Mouse (Mus musculus) small intestine, adult 2 months (tissue): Measurements from ENCODE around the gene Stpg3. TPM values are rescaled to one million over a fixed set of nuclear protein-coding genes. Genes with fewer than 3 reads are reported as not detected.
A peak's percentile ranks its signal among the peaks of the same experiment; 100 is the strongest.

Experiments
- H3K27ac ChIP-seq: fragments of 200-500 bp; 2 replicates; pipeline ENCODE4 v1.5.1; 2012; ENCODE audit warnings: low read depth, low read length, control low read depth, inconsistent platforms; ENCODE audit not compliant: insufficient read depth
- H3K27me3 ChIP-seq: fragments of 200-500 bp; 2 replicates; pipeline ENCODE4 v1.6.1; 2012; ENCODE audit warnings: mild to moderate bottlenecking, moderate library complexity, low read length, inconsistent platforms; ENCODE audit not compliant: control insufficient read depth, insufficient read depth
- H3K36me3 ChIP-seq: fragments of 200-500 bp; 2 replicates; pipeline ENCODE4 v1.6.1; 2012; ENCODE audit warnings: mild to moderate bottlenecking, low read length, control low read depth, inconsistent platforms; ENCODE audit not compliant: control insufficient read depth, insufficient read depth
- H3K4me1 ChIP-seq: fragments of 200-500 bp; 2 replicates; pipeline ENCODE4 v1.6.1; 2012; ENCODE audit warnings: low read length, inconsistent platforms, mixed read lengths; ENCODE audit not compliant: control insufficient read depth, insufficient read depth, insufficient read length
- H3K4me3 ChIP-seq: fragments of 200-500 bp; 2 replicates; pipeline ENCODE4 v1.5.1; 2012; ENCODE audit warnings: low read depth, mild to moderate bottlenecking, control low read depth, inconsistent platforms, low read length, moderate library complexity
- CTCF ChIP-seq: fragments of 200-500 bp; IDR thresholded peaks from 2 replicates; pipeline ENCODE4 v1.5.1; 2012; ENCODE audit warnings: low read depth, mild to moderate bottlenecking, control low read depth, inconsistent platforms, low read length, moderate library complexity, mixed read lengths; ENCODE audit not compliant: insufficient replicate concordance, insufficient read length; ENCODE audit errors: extremely low read depth
- POLR2A ChIP-seq: fragments of 200-500 bp; IDR thresholded peaks from 2 replicates; pipeline ENCODE4 v1.6.1; 2012; ENCODE audit warnings: low read depth, mild to moderate bottlenecking, control low read depth, inconsistent platforms, low read length, moderate library complexity
- WGBS: fragments of 180-500 bp; shearing (Covaris S2); methylation state at CpG from one replicate; pipeline ENCODE4 v1.1.7; 2018; 5-methylcytosine and 5-hydroxymethylcytosine counted together
- polyA plus RNA-seq: library from polyadenylated mRNA; depleted of rRNA; stranded (reverse); fragments of >200 nt; gene quantifications from 2 replicates; pipeline ENCODE4 v1.2.3, GENCODE M21; 2012

The Stpg3 gene
- polyA plus RNA-seq, 1 experiment, result not detected

- 0% methylated on average over 6 of the region's 6 CpGs for WGBS
- Histone ChIP-seq H3K27me3 (no peaks in the 10 kb centered on the region), H3K27ac (peak overlapping the region; percentile 97), H3K4me3 (peak overlapping the region; percentile 6), H3K36me3 (peaks cover 6% of the 10 kb centered on the region; the same call in 1 of the 2 replicates), H3K4me1 (peaks cover 34% of the 10 kb centered on the region)
- TF ChIP-seq POLR2A (no peak), CTCF (peak; percentile 91; the same call in 1 of the 2 replicates)
These were observed 21.1 kb downstream of the Stpg3 start for GRCm38 (mm10) chr2:25193330-25193770.

DNA sequence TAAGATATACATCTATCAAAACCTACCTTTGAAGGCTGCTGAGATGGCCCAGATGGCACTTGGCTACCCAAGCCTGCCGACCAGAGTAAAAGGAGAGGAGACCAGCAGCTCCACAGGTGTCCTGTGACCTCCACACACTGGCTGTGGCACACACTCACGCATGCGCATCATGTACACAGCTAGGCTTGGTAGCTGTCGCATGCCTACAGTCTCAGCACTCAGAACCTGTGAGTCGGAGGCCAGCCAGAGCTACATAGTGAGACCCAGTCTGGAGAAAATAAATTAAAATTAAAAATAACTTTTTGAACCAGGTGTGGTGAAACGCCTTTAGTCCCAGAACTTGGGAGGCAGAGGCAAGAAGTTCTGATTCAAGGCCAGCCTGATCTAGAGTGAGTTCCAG lies 26.6 kb downstream of the Stpg3 start:
- no peak for TF ChIP-seq CTCF
- TF ChIP-seq POLR2A, result no peak
- H3K27me3 ChIP-seq, result no peaks in the 10 kb centered on the region
- no peak overlapping the region for H3K4me3 ChIP-seq
- H3K36me3 ChIP-seq, result no peaks in the 10 kb centered on the region
- WGBS, result 88% methylated on average over 6 of the region's 6 CpGs
- H3K27ac ChIP-seq, result no peak overlapping the region
- H3K4me1 ChIP-seq, result peaks cover 13% of the 10 kb centered on the region

- Histone ChIP-seq H3K36me3 (no peaks in the 10 kb centered on the region), H3K4me1 (peaks cover 13% of the 10 kb centered on the region), H3K4me3 (peak overlapping the region; percentile 62; the same call in 1 of the 2 replicates), H3K27me3 (no peaks in the 10 kb centered on the region), H3K27ac (no peak overlapping the region)
- TF ChIP-seq CTCF, result no peak
- TF ChIP-seq POLR2A, result no peak
- 47% methylated on average over 5 of the region's 5 CpGs for WGBS
These were observed 27.9 kb downstream of the Stpg3 start for GRCm38 (mm10) chr2:25186575-25186930.

DNA sequence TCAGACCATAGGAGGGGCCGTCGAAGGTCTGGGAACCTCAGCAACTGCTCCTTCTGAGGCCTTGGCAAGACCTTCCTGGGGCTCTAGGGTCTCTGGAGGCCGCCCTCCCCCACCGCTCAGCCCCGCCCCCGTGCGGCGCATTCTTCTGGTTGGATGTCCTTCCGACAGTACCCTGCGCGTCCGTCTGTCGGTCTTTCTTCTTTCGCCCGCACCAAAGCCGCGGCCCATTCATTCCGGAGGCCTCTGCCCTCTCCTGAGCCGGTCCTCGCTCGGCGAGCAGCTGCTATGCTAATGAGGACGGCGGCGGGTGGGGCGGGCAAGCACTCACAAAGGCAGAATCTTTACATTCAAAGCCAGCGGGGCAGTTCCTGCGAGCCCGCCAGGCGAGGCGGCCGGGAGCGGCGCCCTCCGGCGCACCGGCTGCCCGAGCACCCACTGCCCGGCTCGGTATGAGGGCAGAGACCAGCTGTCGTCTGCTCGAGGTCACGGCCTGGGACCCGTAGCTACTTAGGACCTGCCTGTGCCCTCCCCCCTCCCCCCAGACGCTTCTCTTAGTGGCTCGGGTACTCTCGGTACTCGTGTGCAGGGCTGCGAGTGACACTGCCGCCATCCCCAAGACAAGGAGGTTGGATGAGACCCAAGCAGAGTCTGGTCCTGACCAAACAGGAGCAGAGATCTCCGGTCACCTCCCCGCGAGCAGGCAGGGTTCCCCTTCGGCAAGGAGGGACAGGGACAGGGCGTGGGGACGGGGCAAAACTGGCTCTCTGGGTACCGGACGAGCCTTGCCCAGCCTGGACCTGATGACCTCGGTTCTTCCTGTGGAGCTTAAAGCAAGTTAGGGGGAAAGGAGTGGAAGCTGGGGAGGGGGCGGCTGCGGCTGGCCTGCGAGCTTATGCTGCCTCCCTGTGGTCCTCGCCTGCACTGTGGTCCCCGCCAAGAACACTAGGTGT lies 28.5 kb downstream of the Stpg3 start:
- no peaks in the 10 kb centered on the region for H3K36me3 ChIP-seq
- H3K4me1 ChIP-seq, result peaks cover 13% of the 10 kb centered on the region
- 3% methylated on average over 64 of the region's 64 CpGs for WGBS
- H3K27ac ChIP-seq, result peak overlapping the region; percentile 4; the same call in 1 of the 2 replicates
- no peaks in the 10 kb centered on the region for H3K27me3 ChIP-seq
- 0 out of 2 replicates have a peak, but pooled peaks have one; percentile 27 for TF ChIP-seq POLR2A
- peak; percentile 41; the same call in 1 of the 2 replicates for TF ChIP-seq CTCF
- H3K4me3 ChIP-seq, result peak overlapping the region; percentile 62

DNA sequence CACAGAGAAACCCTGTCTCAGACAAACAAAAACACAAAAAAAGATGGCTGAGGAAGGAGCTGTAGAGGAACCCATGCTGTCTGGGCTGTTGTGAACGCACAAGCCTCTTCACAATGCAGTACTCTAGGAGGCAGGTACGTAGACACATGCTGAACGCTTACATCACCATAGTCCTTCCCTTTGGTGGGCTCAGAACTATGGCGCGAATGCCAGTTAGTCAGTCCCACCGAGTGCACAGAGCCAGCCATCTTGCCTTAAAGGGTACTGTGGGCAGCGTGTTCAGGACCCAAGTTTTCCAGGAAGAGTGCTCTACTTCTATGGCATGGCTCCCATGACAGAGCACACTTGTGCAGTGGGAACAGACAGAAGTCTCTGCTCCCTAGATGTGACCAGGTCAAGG lies 29.9 kb downstream of the Stpg3 start:
- TF ChIP-seq POLR2A (no peak), CTCF (no peak)
- Histone ChIP-seq H3K36me3 (no peaks in the 10 kb centered on the region), H3K4me3 (no peak overlapping the region), H3K27ac (no peak overlapping the region), H3K4me1 (peaks cover 20% of the 10 kb centered on the region), H3K27me3 (no peaks in the 10 kb centered on the region)
- WGBS, result 93% methylated on average over 7 of the region's 7 CpGs

GRCm38 (mm10) chr2:25183336-25183735 lies 31.1 kb downstream of the Stpg3 start:
- Histone ChIP-seq H3K4me3 (no peak overlapping the region), H3K36me3 (no peaks in the 10 kb centered on the region), H3K4me1 (peaks cover 24% of the 10 kb centered on the region), H3K27me3 (no peaks in the 10 kb centered on the region), H3K27ac (no peak overlapping the region)
- TF ChIP-seq CTCF, result no peak
- no peak for TF ChIP-seq POLR2A
- WGBS, result 79% methylated on average over 2 of the region's 2 CpGs

DNA sequence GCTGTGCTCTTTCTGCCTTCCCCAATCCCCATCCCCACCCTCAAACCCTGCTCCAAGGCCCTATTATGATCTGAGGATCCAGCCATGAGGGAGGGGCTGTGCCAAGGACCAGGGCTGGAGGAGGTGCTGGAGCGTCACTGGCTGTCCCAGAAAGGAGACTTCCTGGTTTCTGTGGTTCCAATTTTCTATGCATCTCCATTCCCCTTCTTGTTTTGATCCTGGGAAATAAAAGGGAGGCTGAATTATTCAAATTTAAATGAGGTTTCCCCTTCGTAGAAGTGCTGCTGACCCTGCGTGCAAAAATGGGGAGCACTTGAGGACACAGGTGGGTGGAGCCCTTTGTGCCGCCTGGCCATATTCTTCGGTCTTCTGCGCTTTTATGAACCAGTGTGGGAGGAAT lies 31.8 kb downstream of the Stpg3 start:
- H3K4me3 ChIP-seq, result peak overlapping the region; percentile 49
- 11% methylated on average over 6 of the region's 6 CpGs for WGBS
- H3K27me3 ChIP-seq, result no peaks in the 10 kb centered on the region
- H3K4me1 ChIP-seq, result peaks cover 28% of the 10 kb centered on the region
- no peaks in the 10 kb centered on the region for H3K36me3 ChIP-seq
- H3K27ac ChIP-seq, result no peak overlapping the region
- no peak for TF ChIP-seq CTCF
- TF ChIP-seq POLR2A, result no peak
